Mouse (Mus musculus) cerebellum, postnatal 25 days (tissue): ENCODE data around the gene Rnf145.

Source experiments
- DNase-seq, 2 experiments: peaks; one replicate each; pipeline ENCODE4 v3.0.0; 2021; ENCODE audit warnings: mixed read lengths in 2 of 2

Rnf145 gene

DNA sequence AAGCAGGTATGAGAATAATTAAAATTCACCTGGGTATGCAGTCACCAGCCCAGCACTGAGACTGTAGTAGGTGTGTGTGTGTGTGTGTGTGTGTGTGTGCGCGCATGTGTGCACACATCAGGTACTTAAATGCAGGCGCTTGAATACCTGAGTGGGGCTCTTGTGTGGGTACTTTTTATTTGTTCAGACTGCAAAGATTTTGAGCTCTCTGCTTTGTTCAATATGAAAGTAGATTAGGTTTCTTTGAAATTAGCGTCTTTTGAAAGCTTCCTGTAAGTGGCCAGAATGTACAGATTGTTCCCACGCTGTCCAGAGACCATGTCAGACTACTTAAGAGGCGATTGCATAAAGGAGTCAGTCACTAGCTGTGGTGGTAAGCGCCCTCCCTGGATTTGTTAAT lies 18.6 kb downstream of the Rnf145 start:
- no peak for DNase-seq

DNA sequence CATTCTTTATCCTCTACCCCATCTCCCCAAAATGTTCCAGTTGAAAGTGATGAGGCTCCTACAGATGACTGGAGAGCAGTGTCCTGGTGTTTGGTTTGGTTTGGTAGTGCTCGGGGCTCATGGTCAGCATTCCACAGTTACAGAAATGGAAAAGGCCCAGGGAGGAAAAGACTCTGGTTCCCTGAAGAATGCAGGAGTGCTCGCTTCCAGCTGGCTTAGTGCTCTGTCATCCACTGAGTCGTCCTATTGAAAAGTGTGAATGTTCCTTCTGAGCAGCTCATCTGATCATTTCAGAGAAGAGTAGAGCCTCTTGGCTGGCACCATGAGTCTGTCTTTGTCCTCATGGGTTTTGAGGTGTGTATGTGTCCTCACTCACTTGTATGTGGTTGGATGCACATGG lies 19.3 kb downstream of the Rnf145 start:
- DNase-seq: no peak

DNA sequence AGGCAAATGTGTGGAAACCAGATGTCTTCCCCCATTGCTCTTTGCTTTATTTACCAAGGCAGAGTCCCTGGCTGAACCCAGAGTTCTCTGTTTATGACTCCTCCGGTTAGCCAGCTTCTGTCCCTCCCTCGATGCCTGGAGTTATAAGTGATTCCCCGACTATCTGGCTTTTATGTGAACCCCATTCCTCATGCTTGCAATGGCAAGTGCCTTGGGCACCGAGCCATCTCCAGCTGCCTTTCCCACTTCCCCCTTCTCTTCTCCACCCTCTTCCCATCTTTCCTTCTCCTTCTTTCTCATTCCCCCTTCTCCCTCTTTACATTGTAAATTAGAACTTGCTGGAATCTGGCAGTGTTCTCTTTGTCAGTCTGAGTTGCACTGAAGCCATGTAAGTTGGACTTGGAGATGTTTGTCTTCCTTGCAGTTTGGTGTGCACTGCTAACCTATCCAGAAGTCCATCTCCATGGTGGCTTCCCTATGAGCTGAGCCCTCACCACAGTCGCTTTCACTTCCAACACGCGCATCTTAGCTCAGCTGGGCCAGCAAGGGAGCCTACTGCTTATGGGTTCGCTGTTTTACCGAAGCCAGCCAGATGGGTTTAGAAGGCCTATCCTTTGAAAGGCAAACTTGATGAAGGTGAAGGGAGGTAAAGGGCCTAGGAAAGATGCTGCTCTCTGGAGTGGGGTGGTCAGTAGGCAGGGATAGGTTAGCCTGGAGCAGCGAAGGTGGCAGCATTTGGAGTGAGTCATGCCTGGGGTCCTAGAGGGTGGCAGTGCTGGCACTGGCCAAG lies 19.9 kb downstream of the Rnf145 start:
- no peak for DNase-seq

DNA sequence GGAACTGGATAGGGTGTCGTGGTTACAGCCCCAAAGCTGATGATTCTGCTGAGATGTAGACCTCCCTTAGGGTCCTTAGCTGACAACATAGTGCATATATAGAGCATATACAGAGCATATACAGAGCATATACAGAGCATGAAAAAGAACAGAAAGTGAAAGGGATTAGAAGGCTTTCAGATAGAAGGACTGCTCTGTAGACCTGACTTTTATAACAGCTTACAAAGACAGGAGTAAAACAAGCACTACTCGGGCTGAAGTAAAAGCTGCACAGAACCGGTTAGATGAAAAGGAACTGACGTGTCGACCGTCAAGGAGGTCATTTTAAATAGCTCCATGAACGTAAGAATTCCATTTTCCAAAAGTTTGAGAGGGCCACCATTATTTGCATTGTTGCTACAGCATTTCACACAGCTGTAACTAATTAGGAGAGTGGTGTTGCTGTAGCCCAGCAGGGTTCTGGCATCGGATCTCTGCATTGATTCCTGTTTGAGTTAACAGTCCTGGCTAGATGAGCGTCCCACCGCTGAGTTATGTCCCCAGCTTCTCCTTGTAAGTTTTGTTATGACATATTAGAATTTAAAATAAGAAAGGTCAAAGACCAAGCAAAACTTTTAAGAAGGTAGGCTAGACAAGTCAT lies 20.6 kb downstream of the Rnf145 start:
- DNase-seq: no peak

DNA sequence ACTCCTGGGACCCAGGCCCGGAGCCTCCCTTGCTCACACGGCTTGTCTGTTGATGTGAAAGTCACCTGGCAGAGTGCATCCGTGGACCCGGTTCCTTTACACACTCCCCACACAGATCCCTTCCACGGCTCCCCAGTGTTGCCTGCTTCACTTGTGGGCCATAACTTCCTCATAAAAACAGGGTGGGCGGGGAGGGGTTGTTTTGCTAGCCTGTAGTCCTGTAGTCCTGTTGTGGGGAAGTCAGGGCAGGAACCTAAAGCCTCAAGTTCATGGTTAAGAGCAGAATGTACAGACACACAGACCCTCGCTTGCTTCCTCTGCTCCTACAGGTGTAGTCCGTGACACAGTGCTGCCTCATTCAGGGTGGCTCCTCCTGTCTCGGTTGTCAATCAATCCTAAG lies 21.5 kb downstream of the Rnf145 start:
- no peak for DNase-seq

DNA sequence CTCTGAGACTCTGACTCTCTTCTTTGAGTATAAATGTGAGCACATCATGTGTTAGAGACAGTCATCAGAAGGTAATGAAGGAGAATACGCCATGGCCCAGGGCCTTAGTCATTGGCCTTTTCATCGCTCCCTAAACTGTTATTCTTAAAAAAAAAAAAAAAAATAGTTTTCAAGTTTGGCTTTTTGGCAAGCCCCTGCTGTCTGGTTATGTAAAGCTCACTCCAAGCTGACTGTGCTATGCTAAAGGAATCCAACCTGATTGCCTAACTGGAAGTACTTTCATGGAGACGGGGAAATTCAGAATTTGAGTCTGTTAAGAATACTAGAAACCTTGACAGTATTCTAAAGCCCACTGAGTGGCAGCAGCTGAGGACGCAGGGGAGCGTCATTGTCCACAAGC lies 22.5 kb downstream of the Rnf145 start:
- DNase-seq: no peak

DNA sequence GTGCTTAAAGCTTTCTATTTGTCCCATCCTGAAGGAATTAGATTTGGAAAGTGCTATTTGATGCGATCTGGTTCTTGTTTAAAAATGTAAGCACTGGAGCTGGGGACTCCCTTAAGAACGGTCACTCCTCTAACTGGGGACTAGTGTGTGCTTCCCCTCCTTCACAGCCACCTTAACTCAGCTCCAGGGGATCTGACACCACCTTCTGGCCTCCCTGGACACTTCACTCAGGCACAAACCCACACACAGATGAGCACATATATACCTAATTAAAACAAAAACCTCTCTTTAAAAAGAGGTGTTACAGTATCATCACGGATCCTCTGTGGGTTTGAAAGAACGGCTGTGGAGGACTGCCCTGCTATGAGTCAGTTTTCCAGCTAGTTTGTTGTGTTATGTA lies 23.0 kb downstream of the Rnf145 start:
- no peak for DNase-seq

DNA sequence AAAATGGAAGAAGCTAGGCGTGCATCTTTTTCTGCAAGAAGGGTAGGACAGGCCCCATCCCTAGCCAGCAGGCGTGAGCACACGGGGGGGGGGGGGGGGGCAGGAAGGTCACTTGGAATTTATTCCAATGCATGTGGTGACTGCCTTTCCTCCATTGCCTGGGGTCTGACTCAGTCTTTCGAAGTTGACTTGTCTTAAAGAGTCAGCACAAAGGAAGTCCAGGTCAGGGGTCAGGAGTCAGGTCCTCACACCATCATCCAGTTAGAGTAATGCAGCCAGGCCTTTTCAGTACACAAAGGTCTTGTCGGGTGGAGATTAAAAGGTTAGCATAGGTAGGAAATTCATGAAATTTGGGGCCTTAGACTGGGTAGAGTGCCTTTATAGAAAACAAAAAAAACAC lies 24.8 kb downstream of the Rnf145 start:
- DNase-seq: no peak

DNA sequence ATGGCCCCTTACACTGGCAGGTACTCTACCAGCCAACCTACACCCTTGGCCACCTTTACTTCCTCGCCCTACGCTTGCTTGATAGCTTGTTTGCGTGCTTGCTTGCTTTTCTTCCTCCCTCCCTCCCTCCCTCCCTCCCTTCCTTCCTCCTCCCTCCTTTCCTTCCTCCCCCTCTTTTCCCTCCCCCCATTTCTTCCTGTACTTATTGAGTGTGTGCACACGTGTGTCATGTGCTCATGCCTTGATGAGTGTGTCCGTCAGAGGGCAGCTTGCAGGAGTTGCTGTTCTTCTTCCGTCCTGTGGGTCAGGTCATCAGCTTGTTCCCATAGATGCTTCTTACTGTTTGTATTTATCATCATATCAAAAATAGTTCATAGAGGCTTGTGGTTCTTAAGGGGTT lies 25.2 kb downstream of the Rnf145 start:
- DNase-seq: no peak

DNA sequence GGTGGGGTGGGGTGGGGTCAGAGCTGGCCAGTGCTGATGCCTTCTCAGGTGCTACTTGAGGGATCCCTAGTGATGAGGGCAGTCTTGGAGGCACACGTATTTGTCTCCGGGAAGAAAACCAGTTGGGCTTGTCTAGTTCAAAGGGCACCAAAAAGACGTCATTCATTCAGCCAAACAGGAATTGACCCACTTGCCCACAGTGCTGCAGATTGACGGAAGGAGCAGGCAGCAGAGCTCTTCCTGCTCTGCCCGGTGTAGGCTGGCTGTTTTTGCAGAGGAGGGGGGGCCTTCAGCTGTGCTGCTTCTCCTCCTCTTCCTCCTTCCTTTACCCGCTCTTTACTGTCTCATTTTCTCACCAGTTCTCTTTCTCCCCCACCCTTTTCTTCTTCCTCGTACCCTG lies 26.4 kb downstream of the Rnf145 start:
- no peak for DNase-seq

DNA sequence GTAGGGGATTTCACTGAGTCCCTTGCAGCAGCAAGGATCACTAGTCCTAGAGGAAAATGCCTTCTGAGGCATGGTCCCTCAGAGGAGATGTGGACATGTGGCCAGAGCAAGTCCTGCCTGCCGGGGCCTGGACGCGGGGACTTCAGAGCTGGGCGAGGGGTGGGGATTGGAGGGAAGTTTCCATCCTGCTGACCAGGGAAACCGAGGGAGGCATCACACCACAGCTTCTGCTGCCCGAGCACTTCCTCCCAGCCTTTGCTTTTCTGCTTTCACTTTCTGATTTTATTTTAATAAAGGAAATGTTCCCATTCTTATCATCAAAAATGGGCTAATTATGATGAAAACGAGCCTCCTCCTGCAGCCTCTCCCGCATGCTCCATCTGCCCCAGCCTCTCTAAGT lies 27.5 kb downstream of the Rnf145 start:
- no peak for DNase-seq

DNA sequence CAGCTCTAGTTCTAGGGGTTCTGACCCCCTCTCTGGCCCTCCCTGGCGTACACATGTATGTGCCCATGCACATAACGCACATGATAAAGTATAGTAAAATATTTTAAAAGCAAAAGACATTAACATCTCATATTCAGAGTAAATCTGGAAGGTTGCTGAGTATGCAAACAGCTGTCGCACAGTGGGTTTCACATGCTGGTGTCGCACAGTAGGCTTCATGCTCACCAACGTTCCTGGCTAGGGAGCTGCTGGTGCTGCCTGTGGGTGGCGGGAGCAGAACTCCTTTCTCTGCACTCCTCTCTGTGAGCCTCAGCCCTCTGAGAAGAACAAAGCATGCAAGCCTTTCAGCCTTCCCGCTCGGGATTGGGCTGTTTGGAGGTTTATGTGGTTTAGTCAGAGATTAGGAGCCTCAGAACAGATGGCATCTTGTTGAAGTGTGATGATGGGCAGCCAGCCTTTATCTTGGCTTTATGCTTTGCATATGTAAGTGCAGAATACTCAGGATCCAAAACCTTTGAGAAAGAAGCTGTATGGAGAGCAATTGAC lies 29.0 kb downstream of the Rnf145 start:
- DNase-seq: peak; percentile 31 to 55

DNA sequence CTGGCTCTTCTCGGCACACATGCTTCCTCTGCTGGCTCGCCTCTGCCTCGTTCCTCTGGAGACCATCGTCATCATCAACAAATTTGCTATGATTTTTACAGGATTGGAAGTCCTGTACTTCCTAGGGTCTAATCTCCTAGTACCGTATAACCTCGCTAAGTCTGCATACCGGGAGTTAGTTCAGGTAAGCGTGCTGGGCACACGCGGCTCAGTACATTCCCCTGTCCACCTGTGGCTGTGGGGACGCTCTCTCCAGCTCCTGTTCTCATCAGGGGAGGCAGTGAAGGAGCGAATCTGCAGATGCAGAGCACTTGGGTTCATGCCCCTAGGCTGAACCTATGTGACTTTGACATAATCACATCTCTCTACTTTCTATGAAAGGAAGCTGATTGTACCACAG lies 30.1 kb downstream of the Rnf145 start:
- DNase-seq: no peak

DNA sequence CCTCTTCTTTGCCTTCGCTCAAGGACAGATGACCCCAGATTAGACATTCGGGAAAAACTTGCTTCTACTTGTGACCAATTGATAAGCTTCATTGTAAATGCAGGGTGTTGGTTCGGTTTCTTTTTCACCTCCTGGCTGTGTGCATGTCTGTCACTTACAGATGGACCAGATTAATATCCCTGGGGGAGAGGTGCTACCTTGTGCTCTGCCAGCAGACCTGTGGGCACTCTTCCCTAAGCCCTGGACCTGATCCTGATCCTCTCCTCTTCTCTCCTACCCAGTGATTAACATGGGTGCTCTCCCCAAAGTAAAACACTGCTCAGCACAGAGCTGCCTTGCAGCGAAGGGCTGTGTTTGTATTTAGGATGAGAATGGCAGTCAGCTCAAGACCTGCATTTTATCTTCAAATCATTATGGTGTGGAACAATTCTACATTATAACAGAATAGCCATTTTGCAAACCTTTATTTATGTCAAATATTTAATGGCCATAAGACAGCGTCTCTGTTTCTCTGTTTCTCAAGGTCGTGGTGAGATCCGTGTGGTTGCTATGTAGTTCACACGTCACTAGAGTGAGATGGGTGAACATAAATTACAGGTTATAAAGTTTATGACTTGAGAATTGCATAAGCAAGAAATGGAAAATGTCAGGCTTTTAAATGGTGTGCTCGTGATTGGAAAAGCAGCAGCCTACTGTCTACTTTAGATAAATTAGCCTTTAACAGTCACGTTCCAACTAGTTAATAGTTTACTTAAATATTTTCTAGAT lies 30.9 kb downstream of the Rnf145 start:
- DNase-seq: no peak

DNA sequence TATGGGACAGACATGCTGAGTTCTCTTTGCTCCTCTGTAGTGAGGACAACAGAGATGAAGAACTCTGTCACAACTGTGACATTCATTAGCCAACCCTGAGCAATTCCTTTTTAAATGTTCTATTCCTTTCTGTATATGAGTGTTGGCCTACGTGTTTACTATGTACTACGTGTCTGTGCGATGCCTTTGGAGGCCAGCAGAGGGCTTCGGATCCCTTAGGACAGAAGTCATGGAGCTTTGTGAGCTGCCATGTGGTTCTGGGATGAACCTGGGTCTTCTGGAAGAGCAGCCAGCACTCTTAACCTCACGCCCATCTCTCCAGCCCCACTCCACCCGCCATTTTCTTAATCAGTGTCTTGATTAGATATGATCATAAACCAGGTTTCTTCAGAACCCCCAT lies 32.2 kb downstream of the Rnf145 start:
- DNase-seq: no peak

DNA sequence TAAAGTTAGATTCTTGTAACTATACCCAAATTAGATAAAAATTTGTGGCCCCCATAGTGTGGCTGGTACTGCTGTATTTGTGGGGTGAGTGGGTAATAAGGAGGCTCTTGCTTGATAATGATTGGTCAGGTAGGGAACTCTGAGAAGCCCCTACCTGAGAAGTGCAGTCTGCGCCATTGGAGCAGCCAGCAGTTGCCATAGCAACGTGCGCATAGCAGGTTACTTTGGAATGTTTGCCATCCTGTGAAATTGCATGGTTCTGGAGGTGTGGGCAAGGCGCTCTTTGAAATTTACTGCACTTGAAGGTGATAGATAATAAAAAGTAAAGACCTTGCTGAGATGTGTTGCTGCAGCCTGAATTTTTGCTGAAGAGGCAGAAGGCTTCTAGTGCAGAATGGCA lies 35.6 kb downstream of the Rnf145 start:
- no peak for DNase-seq

DNA sequence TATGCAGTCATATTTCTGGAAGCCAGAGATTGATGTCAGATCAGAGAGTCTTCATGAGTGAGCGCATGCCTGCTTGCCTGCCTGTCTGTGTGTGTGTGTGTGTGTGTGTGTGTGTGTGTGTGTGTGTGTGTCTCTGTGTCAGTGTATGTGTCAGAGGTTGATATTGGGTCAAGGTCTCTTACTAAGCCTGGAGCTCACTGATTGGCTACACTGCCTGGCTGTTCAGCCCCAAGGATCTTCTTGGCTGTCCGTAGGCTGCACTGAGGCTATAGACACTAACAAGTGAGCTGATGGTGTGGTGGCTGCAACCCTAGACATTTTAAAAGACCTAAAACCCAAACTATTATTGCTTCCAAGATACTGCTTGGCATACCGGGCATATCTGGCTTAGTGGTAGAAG lies 39.8 kb downstream of the Rnf145 start:
- no peak for DNase-seq

DNA sequence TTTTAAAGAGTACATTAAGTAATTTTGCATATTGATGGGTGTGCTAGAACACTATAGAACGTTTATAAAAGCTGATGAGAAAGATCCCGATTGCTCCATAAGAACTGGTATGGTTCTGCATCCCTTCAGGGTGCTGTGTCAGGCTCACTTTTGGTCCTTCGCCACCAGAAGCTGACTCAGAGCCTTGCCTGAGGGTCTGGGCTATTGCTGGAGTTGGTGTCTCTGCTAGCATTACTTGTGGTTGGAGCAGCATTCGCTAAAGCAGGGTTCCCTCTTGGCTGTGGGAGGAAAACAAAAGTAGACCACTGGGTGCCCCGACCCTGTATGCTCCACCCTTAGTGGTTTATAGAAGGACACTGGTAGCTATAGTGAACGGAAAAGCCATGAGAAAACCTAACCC lies 40.7 kb downstream of the Rnf145 start:
- DNase-seq: no peak

DNA sequence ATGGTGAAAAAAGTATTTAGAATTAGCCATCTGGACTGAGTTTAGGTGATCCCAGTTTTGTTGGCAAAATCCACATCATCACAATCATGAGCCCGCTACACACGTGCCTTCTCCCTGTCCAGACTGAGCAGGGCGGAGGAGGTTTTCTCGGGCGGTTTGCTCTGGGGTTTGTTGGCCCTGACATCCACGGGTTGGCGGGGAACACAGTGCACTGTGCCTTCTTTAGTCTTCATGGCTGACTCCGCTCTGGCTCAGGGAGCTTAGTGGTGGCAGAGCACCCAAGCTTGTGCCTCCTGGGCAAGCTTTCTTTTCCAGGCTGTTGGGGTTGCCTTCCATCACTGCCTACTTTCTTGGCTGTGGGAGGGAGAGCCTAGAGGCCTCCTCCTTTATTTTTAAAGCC lies 41.6 kb downstream of the Rnf145 start:
- peak; percentile 53 to 66 for DNase-seq

DNA sequence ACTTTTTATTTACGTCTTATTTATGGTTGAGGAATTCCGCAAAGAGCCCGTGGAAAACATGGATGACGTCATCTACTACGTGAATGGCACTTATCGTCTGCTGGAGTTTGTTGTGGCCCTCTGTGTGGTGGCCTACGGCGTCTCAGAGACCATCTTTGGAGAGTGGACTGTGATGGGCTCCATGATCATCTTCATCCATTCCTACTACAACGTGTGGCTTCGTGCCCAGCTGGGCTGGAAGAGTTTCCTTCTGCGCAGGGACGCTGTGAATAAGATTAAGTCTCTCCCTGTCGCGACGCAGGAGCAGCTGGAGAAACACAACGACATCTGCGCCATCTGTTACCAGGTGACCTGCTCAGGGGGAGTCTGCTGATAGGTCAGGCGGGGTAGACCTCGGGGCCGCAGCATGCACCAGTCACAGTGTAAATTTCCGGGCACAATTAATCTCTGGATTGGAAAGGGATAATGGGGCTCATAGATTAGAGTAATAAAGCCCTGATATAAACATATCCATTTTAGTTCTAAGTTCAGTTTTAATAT lies 42.8 kb downstream of the Rnf145 start:
- no peak for DNase-seq

DNA sequence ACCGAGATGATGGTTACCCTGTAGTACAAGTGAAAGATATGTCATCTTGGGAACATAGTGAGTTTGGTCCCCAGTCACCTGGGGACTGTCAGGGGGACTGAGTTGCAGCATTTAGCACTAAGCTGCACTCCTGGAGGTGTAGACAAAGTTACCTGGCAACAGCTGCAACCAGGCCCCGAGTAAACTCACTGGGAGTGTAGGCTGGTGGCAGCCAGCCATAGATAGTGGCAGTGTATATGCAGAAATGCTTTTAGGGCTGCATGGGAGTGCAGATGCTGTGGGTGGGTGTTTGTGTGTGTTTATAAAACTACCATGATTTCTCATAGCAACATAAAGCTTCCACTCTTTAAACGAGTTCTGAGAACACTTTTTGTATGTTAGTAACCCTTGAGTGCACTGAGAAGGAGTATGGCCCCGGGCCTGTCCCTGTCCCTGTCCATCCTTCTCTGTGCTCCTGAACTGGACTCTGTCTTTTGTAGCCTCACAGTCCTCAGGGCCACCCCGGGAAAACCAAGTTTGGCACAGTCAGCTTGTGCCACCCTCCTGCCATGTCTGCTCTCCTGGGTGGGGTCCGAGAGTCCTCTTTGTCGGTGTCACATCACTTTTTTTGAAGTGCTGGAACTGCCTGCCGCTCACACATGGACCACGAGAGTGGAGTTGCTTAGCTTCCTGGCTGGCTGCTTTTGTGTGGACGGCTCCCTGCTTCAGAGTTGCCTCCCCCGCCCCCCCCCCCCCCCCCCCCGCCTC lies 43.8 kb downstream of the Rnf145 start:
- DNase-seq: no peak

DNA sequence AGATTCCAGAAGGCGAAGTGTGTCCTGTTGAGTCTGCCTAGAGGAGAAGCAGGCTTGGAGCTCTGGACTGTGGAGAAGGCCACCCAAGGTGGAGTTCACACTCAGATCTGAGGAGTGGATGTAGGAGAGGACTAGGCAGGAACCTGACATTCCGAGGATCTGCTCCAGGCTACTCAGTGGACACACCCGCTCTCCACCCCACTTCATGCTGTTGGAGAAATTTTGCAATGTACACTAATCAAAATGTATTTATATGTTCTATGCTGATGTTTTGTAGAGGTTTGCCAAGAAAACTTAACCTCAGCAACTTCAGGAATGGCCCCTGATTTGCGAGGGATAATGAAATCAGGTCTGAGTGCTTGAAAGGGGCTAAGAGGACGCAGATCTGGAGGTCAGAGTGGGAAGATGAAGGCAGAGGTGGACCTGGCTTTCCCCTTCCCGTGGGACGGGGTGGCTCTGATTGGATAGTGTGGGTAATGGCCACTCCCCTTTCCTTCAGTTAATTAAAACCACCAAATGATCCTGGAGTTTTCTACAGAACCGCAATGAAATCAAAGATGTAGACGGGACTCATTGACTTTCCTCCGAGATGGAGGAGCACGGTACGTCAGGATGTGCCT lies 45.6 kb downstream of the Rnf145 start:
- no peak for DNase-seq
